Mouse (Mus musculus) myocyte (in vitro differentiated cells): Measurements from ENCODE around the gene Sectm1b.

Source experiments
- E2F4 ChIP-seq: IDR thresholded peaks from one replicate; pipeline ENCODE4 v1.6.1; 2011; ENCODE audit warnings: mild to moderate bottlenecking, control low read depth, moderate library complexity; ENCODE audit not compliant: insufficient read depth
- MAX ChIP-seq: IDR thresholded peaks from one replicate; pipeline ENCODE4 v1.6.1; 2011; ENCODE audit warnings: low read depth, mild to moderate bottlenecking, control low read depth
- MYOD1 ChIP-seq, 3 experiments: IDR thresholded peaks; one replicate each; pipeline ENCODE4 v1.6.1; 2011; ENCODE audit warnings: control low read depth in 2 of 3, low read depth in 2 of 3, mild to moderate bottlenecking in 2 of 3, moderate library complexity in 1 of 3; ENCODE audit not compliant: insufficient read length in 2 of 3, control insufficient read depth in 1 of 3
- MYOG ChIP-seq, 3 experiments: IDR thresholded peaks; one replicate each; pipeline ENCODE4 v1.6.1; 2011; ENCODE audit warnings: control low read depth in 2 of 3, low read depth in 2 of 3, mild to moderate bottlenecking in 2 of 3; ENCODE audit not compliant: insufficient read length in 2 of 3, control insufficient read depth in 1 of 3, insufficient read depth in 1 of 3
- POLR2A ChIP-seq: IDR thresholded peaks from one replicate; pipeline ENCODE4 v1.6.1; 2011; ENCODE audit warnings: low read depth, mild to moderate bottlenecking, control low read depth, moderate library complexity; ENCODE audit not compliant: insufficient read length
- POLR2AphosphoS2 ChIP-seq: IDR thresholded peaks from one replicate; pipeline ENCODE4 v1.6.1; 2011; ENCODE audit warnings: low read depth, control low read depth; ENCODE audit not compliant: insufficient read length
- SRF ChIP-seq: IDR thresholded peaks from one replicate; pipeline ENCODE4 v1.6.1; 2011; ENCODE audit warnings: low read depth; ENCODE audit not compliant: control insufficient read depth, insufficient read length
- TCF12 ChIP-seq: IDR thresholded peaks from one replicate; pipeline ENCODE4 v1.6.1; 2011; ENCODE audit warnings: mild to moderate bottlenecking, control low read depth; ENCODE audit not compliant: poor library complexity, insufficient read depth, severe bottlenecking
- USF1 ChIP-seq: IDR thresholded peaks from one replicate; pipeline ENCODE4 v1.6.1; 2011; ENCODE audit warnings: low read depth, mild to moderate bottlenecking, control low read depth, moderate library complexity

DNA sequence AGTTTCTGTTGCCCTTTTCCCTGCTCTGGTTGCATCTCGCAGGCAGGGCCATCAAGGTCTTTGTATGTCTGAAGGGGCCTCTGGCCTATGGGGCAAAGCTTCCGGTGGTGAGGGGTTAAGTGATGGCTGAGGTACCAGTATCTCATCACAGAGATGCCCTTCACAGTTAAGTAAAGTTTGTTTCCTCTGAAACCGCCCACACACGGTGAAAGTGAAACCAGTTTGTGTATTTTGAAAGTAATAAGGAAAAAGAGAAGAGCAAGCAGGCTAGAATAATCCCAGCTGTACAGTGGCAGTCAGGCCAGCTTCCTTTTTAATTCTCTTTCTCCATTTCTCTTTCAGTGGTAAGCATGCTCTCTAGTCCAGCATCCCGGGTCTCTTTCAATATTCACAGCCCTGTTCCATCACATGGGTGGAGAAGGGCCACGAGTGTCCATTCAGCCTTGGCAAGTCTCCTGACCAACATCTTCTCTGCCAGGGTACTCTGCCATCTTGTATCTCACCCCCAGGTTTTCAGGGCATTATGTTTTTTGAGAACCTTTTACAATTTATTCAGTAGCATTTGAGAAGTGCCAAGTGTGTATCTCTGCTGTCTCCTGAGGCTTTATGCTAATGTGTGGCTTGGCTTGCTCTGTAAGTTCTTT lies 19.6 kb upstream of the Sectm1b start:
- no peak for TF ChIP-seq MAX
- TF ChIP-seq POLR2AphosphoS2: no peak
- TF ChIP-seq E2F4: no peak
- TF ChIP-seq POLR2A: no peak
- no peak for TF ChIP-seq TCF12
- no peak for TF ChIP-seq USF1
- TF ChIP-seq MYOD1 (IDR thresholded peaks at IDR 0.05; ENCODE audit: control insufficient read depth in 1 of 3, insufficient read length in 2 of 3, low read depth in 2 of 3): no peak
- no peak for TF ChIP-seq MYOG (IDR thresholded peaks at IDR 0.05; ENCODE audit: control insufficient read depth in 1 of 3, insufficient read depth in 1 of 3, insufficient read length in 2 of 3, low read depth in 2 of 3)
- no peak for TF ChIP-seq SRF
